Mouse (Mus musculus): Measurements from ENCODE around the gene Bicc1. TPM values are rescaled to one million over a fixed set of nuclear protein-coding genes. Genes with fewer than 3 reads are reported as not detected.

Gene Bicc1
- polyA plus RNA-seq, 1 experiment from 2014 or later: 8.9 TPM

DNA sequence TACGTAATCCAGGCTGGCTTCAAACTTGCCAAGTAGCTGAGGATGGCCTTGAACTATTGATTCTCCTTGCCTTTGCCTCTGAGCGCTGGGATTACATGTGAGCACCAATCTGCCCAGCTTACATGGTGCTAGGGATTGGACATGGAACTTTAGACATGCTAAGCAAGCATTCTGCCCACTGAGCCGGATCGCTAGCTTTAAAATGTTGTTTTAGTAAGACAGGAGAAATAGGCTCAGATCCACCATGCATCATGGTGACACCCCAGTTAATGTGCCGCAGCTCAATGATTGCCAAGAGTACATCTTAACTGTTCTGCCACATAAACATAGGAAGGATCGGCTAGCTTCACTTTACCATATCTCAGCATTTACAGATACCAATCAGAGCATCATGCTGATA is 94.9 kb downstream of the Bicc1 start:
- no peak for ATAC-seq (replicated peaks; ENCODE audit: low FRiP score)
- H3K4me1 ChIP-seq (replicated peaks; ENCODE audit: control insufficient read depth, insufficient read depth, low read length): no peaks in the 10 kb centered on the region
- no peaks in the 10 kb centered on the region for H3K36me3 ChIP-seq (ENCODE audit: control insufficient read depth, insufficient read depth, low read length)
- no peaks in the 10 kb centered on the region for H3K27me3 ChIP-seq (replicated peaks; ENCODE audit: control insufficient read depth, insufficient read depth, low read length)
- no peak overlapping the region for H3K4me2 ChIP-seq
- no peak for DNase-seq (ENCODE audit: low spot score)
- no peak overlapping the region for H3K9ac ChIP-seq (ENCODE audit: low read depth, low read length)
- no peaks in the 10 kb centered on the region for H3K9me3 ChIP-seq (ENCODE audit: control insufficient read depth, low read length)
- H3K27ac ChIP-seq (ENCODE audit: low read depth, low read length): no peak overlapping the region
- H3K4me3 ChIP-seq (ENCODE audit: low read depth, low read length): no peak overlapping the region
- 82% methylated on average over 6 of the region's 6 CpGs for WGBS

DNA sequence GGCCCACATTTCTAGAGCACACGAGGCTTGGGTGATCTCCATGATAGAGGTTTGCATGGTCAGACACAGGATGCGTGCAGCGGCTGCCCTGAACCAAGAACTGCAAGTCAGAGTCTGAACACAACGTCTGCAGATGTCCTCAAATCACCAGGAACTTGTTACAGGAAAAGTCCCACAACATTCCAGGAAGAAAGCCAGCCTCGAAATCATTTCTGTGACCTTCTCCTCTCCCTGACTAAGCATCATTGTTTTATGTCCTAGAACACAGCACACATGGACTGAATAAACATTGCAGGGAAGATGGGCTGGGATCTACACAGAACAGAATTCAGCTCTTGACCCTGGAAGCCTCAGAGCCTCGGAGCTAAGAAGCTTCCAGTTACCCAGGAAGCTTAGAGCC is 97.3 kb downstream of the Bicc1 start:
- no peak for DNase-seq (ENCODE audit: low spot score)
- Histone ChIP-seq H3K27me3 (replicated peaks; ENCODE audit: control insufficient read depth, insufficient read depth, low read length) (no peaks in the 10 kb centered on the region), H3K27ac (ENCODE audit: low read depth, low read length) (no peak overlapping the region), H3K4me2 (no peak overlapping the region), H3K9ac (ENCODE audit: low read depth, low read length) (no peak overlapping the region), H3K4me3 (ENCODE audit: low read depth, low read length) (no peak overlapping the region), H3K9me3 (ENCODE audit: control insufficient read depth, low read length) (no peaks in the 10 kb centered on the region), H3K4me1 (replicated peaks; ENCODE audit: control insufficient read depth, insufficient read depth, low read length) (no peaks in the 10 kb centered on the region; the same call in none of the 2 replicates), H3K36me3 (ENCODE audit: control insufficient read depth, insufficient read depth, low read length) (no peaks in the 10 kb centered on the region)
- no peak for ATAC-seq (replicated peaks; ENCODE audit: low FRiP score)
- WGBS: 65% methylated on average over 6 of the region's 6 CpGs

GRCm38 (mm10) chr10:71060269-71060668 is 99.2 kb downstream of the Bicc1 start:
- WGBS: 59% methylated on average over 2 of the region's 2 CpGs
- Histone ChIP-seq H3K4me3 (ENCODE audit: low read depth, low read length) (no peak overlapping the region), H3K27ac (ENCODE audit: low read depth, low read length) (no peak overlapping the region), H3K4me2 (no peak overlapping the region), H3K27me3 (replicated peaks; ENCODE audit: control insufficient read depth, insufficient read depth, low read length) (no peaks in the 10 kb centered on the region), H3K9me3 (ENCODE audit: control insufficient read depth, low read length) (no peaks in the 10 kb centered on the region), H3K9ac (ENCODE audit: low read depth, low read length) (no peak overlapping the region), H3K36me3 (ENCODE audit: control insufficient read depth, insufficient read depth, low read length) (no peaks in the 10 kb centered on the region), H3K4me1 (replicated peaks; ENCODE audit: control insufficient read depth, insufficient read depth, low read length) (no peaks in the 10 kb centered on the region; the same call in none of the 2 replicates)
- no peak for ATAC-seq (replicated peaks; ENCODE audit: low FRiP score)
- no peak for DNase-seq (ENCODE audit: low spot score)

GRCm38 (mm10) chr10:71058616-71059247 is 100.8 kb downstream of the Bicc1 start:
- H3K4me2 ChIP-seq: no peak overlapping the region
- H3K27ac ChIP-seq (ENCODE audit: low read depth, low read length): no peak overlapping the region
- DNase-seq (ENCODE audit: low spot score) (no peak), ATAC-seq (replicated peaks; ENCODE audit: low FRiP score) (no peak)
- no peaks in the 10 kb centered on the region for H3K36me3 ChIP-seq (ENCODE audit: control insufficient read depth, insufficient read depth, low read length)
- H3K4me3 ChIP-seq (ENCODE audit: low read depth, low read length): no peak overlapping the region
- no peak overlapping the region for H3K9ac ChIP-seq (ENCODE audit: low read depth, low read length)
- WGBS: 60% methylated on average over 14 of the region's 14 CpGs
- no peaks in the 10 kb centered on the region for H3K9me3 ChIP-seq (ENCODE audit: control insufficient read depth, low read length)
- H3K27me3 ChIP-seq (replicated peaks; ENCODE audit: control insufficient read depth, insufficient read depth, low read length): no peaks in the 10 kb centered on the region
- H3K4me1 ChIP-seq (replicated peaks; ENCODE audit: control insufficient read depth, insufficient read depth, low read length): no peaks in the 10 kb centered on the region; the same call in none of the 2 replicates

DNA sequence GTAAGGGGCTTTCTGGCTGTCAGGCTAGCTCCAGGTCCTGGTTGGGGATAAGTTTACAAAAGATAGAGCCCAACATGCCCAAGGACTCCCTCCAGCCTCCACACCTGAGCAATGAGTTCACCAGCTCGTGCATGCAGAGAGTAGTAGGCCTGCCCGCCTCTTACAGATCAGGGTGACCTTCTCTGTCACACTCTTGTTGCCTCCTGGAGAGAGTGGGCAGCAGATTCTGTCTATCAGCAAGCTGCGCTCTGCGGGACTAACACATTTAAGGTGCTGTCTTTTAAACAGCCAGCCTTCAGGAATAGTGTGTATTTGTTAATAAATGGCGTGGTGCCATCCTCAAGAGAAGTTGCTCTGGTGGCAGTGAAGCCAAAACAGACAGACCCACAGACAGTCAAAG is 101.4 kb downstream of the Bicc1 start:
- no peaks in the 10 kb centered on the region for H3K9me3 ChIP-seq (ENCODE audit: control insufficient read depth, low read length)
- H3K9ac ChIP-seq (ENCODE audit: low read depth, low read length): no peak overlapping the region
- H3K4me3 ChIP-seq (ENCODE audit: low read depth, low read length): no peak overlapping the region
- H3K36me3 ChIP-seq (ENCODE audit: control insufficient read depth, insufficient read depth, low read length): no peaks in the 10 kb centered on the region
- no peaks in the 10 kb centered on the region for H3K27me3 ChIP-seq (replicated peaks; ENCODE audit: control insufficient read depth, insufficient read depth, low read length)
- no peak for DNase-seq (ENCODE audit: low spot score)
- no peaks in the 10 kb centered on the region; the same call in none of the 2 replicates for H3K4me1 ChIP-seq (replicated peaks; ENCODE audit: control insufficient read depth, insufficient read depth, low read length)
- no peak overlapping the region for H3K27ac ChIP-seq (ENCODE audit: low read depth, low read length)
- no peak for ATAC-seq (replicated peaks; ENCODE audit: low FRiP score)
- H3K4me2 ChIP-seq: no peak overlapping the region
- WGBS: 72% methylated on average over 5 of the region's 5 CpGs

DNA sequence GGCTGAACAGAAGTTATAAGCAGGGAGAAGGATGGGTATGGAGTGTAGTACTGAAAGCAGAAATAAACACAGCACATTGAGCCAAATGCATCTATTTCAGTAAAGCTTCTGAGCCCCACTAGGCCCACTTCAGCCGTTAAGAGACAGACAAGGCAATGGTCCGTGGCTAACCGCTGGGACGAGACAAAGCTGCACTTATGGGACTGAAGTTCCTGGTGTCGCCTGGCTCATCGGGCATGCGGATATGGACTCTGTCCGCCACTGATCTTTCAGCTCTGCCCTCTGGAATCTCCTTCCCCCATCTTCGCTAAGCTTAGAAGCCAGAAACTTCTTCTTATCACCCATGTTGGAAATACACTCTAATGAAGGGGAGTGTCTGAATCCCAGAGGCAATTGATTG is 106.8 kb downstream of the Bicc1 start:
- H3K4me2 ChIP-seq: no peak overlapping the region
- WGBS: 86% methylated on average over 9 of the region's 9 CpGs
- ATAC-seq (replicated peaks; ENCODE audit: low FRiP score): no peak

DNA sequence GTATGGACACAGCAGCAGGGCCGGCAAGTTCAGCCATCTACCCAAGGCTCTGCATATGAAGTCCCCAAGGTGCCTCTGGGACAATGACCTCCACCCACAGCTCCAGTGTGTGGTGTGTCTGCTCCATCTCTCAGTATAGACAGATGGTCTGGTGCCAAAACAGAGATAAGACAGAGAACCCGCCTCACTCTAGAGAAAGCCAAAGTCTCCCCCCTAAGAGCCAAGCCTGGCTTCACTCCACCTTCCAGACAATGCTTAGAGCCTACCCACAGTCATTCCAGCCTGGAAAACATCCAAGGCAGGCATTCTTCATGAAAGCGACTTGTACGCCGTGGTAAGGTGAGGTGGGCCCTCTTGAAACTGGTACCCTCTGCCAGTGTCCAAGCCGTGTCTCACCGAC is 107.3 kb downstream of the Bicc1 start:
- no peak for DNase-seq (ENCODE audit: low spot score)
- WGBS: 76% methylated on average over 7 of the region's 7 CpGs
- Histone ChIP-seq H3K9ac (ENCODE audit: low read depth, low read length) (no peak overlapping the region), H3K4me2 (no peak overlapping the region), H3K27ac (ENCODE audit: low read depth, low read length) (no peak overlapping the region), H3K27me3 (replicated peaks; ENCODE audit: control insufficient read depth, insufficient read depth, low read length) (no peaks in the 10 kb centered on the region), H3K9me3 (ENCODE audit: control insufficient read depth, low read length) (no peaks in the 10 kb centered on the region), H3K4me1 (replicated peaks; ENCODE audit: control insufficient read depth, insufficient read depth, low read length) (0 out of 2 replicates have a peak, but pooled peaks cover 2% of the 10 kb centered on the region), H3K36me3 (ENCODE audit: control insufficient read depth, insufficient read depth, low read length) (no peaks in the 10 kb centered on the region), H3K4me3 (ENCODE audit: low read depth, low read length) (no peak overlapping the region)
- no peak; the same call in 1 of the 2 replicates for ATAC-seq (replicated peaks; ENCODE audit: low FRiP score)

More for the DNA sequence above, 106.8 kb downstream of the Bicc1 start:
- Histone ChIP-seq H3K9me3 (ENCODE audit: control insufficient read depth, low read length) (no peaks in the 10 kb centered on the region), H3K27me3 (replicated peaks; ENCODE audit: control insufficient read depth, insufficient read depth, low read length) (no peaks in the 10 kb centered on the region), H3K4me3 (ENCODE audit: low read depth, low read length) (no peak overlapping the region), H3K36me3 (ENCODE audit: control insufficient read depth, insufficient read depth, low read length) (no peaks in the 10 kb centered on the region), H3K4me1 (replicated peaks; ENCODE audit: control insufficient read depth, insufficient read depth, low read length) (peaks cover 2% of the 10 kb centered on the region; the same call in 1 of the 2 replicates), H3K9ac (ENCODE audit: low read depth, low read length) (no peak overlapping the region), H3K27ac (ENCODE audit: low read depth, low read length) (no peak overlapping the region)
- no peak for DNase-seq (ENCODE audit: low spot score)

- H3K4me2 ChIP-seq: no peak overlapping the region
- H3K27me3 ChIP-seq (replicated peaks; ENCODE audit: control insufficient read depth, insufficient read depth, low read length): no peaks in the 10 kb centered on the region
- no peak overlapping the region for H3K4me3 ChIP-seq (ENCODE audit: low read depth, low read length)
- H3K4me1 ChIP-seq (replicated peaks; ENCODE audit: control insufficient read depth, insufficient read depth, low read length): 0 out of 2 replicates have a peak, but pooled peaks cover 2% of the 10 kb centered on the region
- H3K9me3 ChIP-seq (ENCODE audit: control insufficient read depth, low read length): no peaks in the 10 kb centered on the region
- 87% methylated on average over 10 of the region's 10 CpGs for WGBS
- no peak overlapping the region for H3K27ac ChIP-seq (ENCODE audit: low read depth, low read length)
- H3K9ac ChIP-seq (ENCODE audit: low read depth, low read length): no peak overlapping the region
- DNase-seq (ENCODE audit: low spot score): no peak
- no peaks in the 10 kb centered on the region for H3K36me3 ChIP-seq (ENCODE audit: control insufficient read depth, insufficient read depth, low read length)
- ATAC-seq (replicated peaks; ENCODE audit: low FRiP score): no peak
Measured at GRCm38 (mm10) chr10:71050722-71051333, 108.7 kb downstream of the Bicc1 start.

DNA sequence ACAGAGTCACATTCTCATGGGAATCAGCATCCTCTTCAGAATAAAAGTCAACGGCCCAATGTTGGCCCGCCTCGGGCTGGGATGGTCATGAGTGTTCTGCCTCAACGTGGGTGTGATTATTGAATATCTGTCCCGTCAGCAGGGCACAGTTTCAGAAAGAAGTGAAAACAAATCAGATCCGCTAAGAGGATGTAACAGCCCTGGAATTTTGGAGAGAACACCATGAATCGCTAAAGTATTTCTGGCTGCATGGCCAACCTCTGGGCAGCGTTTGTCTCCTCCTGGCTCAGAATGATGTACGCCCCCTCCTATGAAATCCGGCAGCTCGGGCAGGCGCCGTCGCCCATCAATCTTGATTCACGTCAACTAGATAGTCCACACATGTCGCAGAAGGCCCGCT is 110.2 kb downstream of the Bicc1 start:
- Histone ChIP-seq H3K36me3 (ENCODE audit: control insufficient read depth, insufficient read depth, low read length) (no peaks in the 10 kb centered on the region), H3K27ac (ENCODE audit: low read depth, low read length) (no peak overlapping the region), H3K4me3 (ENCODE audit: low read depth, low read length) (no peak overlapping the region), H3K9me3 (ENCODE audit: control insufficient read depth, low read length) (no peaks in the 10 kb centered on the region), H3K4me1 (replicated peaks; ENCODE audit: control insufficient read depth, insufficient read depth, low read length) (0 out of 2 replicates have a peak, but pooled peaks cover 2% of the 10 kb centered on the region), H3K9ac (ENCODE audit: low read depth, low read length) (no peak overlapping the region), H3K27me3 (replicated peaks; ENCODE audit: control insufficient read depth, insufficient read depth, low read length) (no peaks in the 10 kb centered on the region), H3K4me2 (no peak overlapping the region)
- ATAC-seq (replicated peaks; ENCODE audit: low FRiP score): no peak
- no peak for DNase-seq (ENCODE audit: low spot score)
- 79% methylated on average over 17 of the region's 17 CpGs for WGBS

Data from liver, embryonic 11.5 days (tissue).